Mouse (Mus musculus): ENCODE data around the gene Slc25a21.

The Slc25a21 gene

DNA sequence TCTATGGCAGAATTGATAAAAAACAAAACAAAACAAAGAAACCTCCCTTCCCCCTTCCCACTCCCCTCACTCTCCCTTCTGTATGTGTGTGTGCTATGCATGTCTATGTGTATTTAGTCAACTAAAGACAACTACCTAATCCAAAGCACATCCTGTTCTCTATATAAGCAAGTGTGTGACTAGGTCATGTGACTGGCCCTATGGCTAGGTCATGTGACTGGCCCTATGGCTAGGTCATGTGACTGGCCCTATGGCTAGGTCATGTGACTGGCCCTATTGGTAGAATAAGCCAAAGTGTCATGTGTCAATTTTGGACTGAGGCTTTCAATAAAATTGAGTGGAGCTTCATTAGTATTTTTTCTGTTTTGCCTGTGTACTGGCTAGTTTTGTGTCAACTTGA lies 324.1 kb downstream of the Slc25a21 start:
- no peak for DNase-seq

GRCm38 (mm10) chr12:56870569-56870968 lies 326.7 kb downstream of the Slc25a21 start:
- no peak for DNase-seq

DNA sequence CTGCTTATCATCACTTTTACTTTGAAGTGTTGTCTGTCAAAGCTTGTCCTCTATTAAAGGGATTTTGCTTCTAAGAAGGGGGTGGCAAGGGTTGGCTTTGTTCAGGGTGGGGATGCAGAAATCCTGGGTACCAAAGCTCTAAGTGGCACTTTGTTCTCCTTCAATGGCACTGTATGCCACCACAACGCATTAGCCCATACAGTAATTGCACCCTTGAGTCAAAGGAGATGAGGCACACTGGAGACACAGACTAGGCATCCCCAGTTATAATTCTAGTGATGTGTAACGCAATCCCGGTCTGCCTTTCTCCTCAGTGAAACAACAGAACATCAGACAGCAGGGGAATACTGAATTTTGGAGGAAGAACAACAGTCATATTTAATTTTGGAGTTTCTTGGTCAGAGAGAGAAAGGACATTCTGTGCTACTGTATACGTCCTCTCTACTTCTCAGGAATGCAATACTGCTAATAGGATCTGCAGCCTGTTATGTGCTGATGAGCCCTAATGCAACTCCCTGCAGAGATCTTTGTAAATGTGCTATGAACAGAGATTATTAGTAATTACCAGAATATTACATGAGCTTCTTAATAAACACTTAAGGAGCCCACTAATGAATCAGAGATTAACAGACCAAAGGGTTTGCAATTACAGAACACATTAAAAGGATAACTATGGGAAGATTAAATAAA lies 333.3 kb downstream of the Slc25a21 start:
- DNase-seq, result no peak

GRCm38 (mm10) chr12:56852679-56853078 lies 344.6 kb downstream of the Slc25a21 start:
- no peak for DNase-seq

- no peak for DNase-seq
Observed at GRCm38 (mm10) chr12:56851464-56851863, 345.8 kb downstream of the Slc25a21 start.

- DNase-seq, result no peak
Observed at GRCm38 (mm10) chr12:56829945-56830344, 367.3 kb downstream of the Slc25a21 start.

- no peak for DNase-seq
Observed at GRCm38 (mm10) chr12:56829455-56829883, 367.8 kb downstream of the Slc25a21 start.

DNA sequence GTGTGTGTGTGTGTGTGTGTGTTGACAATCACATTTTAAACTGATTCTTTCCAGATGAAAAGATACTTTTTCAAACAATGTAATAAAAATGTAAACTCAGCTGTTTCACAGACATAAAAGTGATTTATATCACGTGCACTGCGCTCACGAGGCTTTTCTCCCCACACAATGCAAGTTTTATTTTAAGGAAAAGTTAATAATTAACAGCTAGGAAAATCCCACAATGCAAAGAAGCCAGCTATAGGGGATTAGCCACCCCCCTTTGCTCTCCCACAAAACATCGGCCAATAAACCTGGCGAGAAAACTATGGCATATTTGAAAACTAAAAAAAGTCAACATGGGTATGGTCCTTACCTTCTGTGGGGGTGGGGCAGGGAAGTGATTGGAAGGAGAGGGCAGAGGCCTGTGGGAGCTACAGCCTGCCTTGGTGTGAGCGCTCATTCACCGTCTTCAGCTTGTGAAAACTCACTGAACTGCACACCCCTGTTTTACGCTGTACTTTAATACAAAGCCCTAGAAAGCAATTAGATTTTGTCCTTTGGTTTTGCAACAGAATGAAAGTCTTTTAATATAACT lies 369.4 kb downstream of the Slc25a21 start:
- peak; percentile 6 to 12 for DNase-seq

DNA sequence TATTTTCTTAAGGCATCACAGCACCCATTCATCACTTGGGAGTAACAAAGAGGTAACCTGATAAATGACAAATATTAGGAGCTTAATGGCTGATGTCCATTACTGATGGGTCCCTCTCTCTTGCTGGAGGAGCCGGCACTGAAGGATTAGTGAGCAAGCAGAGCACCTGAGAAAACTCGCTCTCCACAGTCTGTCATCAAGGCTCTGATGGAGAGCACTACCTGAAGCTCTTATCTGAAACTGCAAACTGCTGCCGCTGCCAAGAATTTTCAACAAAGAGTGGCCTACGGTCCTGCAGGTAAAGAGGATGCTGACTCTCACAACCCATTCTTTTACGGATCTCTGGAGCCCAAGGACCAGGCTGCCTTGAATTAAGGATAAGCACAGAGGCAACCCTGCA lies 372.6 kb downstream of the Slc25a21 start:
- no peak for DNase-seq

- no peak for DNase-seq
Observed at GRCm38 (mm10) chr12:56822122-56822521, 375.1 kb downstream of the Slc25a21 start.

DNA sequence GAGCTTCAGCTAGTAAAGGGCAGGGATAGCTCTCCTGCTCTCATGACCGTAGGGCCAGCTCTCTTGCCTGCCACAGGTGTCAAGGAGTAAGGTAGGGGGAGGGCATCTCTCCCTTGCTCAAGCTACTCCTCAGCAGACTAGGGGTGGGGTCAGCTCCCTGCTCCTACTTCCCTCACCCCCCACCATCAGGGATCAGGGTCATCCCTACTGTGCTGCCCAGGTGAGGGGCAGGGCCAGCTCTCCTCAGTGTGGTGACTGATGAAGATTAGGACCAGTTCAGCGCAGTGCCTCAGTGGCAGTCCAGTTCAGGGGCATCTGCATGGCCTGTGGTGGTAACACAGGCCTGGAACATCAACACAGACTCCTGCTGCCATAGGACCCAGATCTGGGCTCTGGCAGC lies 376.7 kb downstream of the Slc25a21 start:
- DNase-seq, result no peak

GRCm38 (mm10) chr12:56807483-56807882 lies 389.8 kb downstream of the Slc25a21 start:
- no peak for DNase-seq

DNA sequence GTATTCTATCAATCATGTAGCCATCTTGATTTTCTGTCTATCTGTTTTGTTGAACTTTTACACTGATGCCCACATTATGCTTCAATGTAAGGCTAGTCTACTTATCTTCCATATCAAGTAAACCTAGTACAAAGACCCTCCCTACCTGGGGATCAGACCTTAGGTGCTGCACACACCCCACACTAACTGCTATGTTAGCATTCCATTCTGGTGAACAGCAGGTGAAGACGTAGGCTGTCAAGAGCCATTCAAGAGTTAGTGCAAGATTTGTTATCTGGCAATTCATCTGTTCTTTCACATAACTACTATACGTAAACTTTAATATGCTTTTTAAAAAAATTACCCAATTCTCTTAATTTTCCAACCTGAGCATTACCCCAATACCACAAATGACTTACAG lies 390.2 kb downstream of the Slc25a21 start:
- DNase-seq, result no peak

DNA sequence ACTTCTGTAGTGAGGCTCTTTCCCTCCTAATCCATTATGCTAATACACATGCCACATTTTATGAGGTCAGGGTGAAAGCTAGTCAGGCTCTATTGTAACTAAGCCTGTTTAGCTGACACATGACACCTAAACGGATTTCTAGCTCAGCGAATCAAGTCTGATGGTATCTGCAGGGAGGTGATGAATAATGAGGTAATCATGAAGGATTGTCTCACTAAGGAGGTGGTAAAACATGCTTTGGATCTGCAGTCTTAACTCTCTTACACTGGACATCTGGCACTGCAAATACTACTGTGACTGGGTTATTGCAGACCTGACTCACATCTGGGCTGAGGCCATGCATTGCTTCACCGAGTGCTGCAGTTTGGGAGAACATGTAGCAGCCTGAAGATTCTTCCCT lies 392.8 kb downstream of the Slc25a21 start:
- DNase-seq, result no peak

- no peak for DNase-seq
Observed at GRCm38 (mm10) chr12:56798641-56799415, 398.4 kb downstream of the Slc25a21 start.

DNA sequence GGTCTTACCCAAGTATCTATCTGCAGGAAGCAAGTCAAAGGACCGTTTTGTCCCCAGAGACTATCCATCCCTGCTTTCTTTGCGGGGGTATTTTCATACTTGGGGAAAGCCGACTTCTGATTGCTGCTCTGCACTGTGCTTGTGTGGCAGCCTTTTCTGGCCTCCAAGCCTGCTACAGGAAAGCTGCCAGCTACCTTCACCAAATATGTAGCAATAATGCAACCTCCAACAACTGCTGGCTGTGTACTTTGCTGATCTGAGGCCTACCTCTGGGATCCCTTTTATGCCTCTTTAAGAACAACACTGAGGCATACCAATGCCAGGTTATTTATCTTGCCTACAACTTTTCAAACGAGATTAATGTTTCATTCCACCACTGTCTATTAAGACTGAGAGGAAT lies 408.0 kb downstream of the Slc25a21 start:
- no peak for DNase-seq

- no peak for DNase-seq
Observed at GRCm38 (mm10) chr12:56785250-56785649, 412.0 kb downstream of the Slc25a21 start.

DNA sequence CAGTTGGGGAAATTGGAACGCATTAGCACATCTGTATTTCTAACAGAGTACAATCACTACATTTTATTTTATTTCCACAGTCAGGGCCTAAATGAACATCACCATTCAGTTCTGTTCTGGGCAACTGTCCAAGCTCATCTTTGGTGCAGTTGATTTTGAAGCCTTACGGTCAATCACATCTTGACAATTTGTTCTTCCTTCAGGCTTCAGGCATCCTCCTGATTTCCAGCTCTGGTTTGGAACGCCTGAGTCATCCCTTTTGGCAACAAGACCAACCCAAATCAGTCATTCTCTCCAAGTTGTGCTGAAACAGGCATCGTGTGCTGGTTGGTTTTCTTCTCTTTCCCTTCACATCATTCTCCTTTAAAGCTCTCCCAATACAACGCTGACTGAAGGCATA lies 416.1 kb downstream of the Slc25a21 start:
- DNase-seq, result no peak

GRCm38 (mm10) chr12:56779621-56780020 lies 417.7 kb downstream of the Slc25a21 start:
- no peak for DNase-seq

DNA sequence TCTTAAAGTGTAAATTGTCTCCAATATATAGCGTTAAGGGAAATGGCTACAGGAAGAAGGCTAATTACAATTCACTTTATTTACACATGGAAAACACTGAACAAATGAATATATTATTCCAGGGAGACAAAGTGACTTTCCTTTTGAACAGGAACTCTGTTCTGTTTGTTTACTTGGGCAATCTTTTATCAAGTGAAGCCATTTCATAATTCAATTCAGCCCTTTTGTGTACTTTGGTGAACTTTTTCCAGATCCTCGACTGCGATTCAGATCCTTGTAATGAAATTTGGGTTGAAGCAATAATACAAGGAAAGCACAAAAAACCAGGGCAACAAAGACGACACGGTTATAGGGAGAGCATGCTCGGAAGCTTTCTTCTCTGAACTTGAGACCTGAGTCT lies 423.3 kb downstream of the Slc25a21 start:
- no peak for DNase-seq

DNA sequence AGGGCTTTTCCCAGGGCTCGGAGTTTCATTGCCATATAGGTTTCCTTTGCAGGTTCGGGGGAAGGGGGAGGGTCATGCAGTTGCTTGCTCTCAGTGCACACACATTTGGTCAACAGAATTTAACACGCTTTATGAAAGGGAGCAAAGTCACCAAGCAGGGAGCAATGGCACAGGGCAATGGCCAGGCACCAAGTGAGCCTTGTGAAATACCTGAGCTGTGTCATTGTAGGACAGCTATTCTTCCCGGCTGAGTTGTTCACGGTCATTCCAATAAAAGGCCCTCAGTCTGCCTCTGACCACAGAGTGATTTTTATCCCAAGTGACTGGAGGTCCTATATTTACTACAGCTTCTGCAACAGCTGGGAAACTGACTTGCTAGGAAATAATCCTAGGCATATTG lies 427.9 kb downstream of the Slc25a21 start:
- no peak for DNase-seq

- DNase-seq, result no peak
Observed at GRCm38 (mm10) chr12:56767474-56767873, 429.8 kb downstream of the Slc25a21 start.

DNA sequence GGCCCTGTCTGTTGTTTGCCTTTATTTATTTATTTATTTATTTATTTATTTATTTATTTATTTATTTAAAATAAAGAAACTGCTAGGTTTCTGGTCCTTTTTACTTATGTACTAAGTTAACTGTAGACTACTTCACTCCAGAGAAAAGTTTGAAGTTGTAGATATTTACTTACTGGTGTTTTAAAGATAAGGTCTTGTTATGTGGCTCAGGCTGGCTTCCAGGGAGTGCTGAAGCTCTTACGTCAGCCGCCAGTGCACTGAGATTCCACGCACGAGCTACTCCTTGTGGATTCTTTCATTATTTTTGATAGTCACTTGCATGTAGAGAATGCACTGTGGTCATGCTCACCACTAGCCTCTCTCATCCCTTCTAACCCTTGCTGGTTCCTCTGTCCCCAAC lies 460.2 kb downstream of the Slc25a21 start:
- DNase-seq, result no peak

DNA sequence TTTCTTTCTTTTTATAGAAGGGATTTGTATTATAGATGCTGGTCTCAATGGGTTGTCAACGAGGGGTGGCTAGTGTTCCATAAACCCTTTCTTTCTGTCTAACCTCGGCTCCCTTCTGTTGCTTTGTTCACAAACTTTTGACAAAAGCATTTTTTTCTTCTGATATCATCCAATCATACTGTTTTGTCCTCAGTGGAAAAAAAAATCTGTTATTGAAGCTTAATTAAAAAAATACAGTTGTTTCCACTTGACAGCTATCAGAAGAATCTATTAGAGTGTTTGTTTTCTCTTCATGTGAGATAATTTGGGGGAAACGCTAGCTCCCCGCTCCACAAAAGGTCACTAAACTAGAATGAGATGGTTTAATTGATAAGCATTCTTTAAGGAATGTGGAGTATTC lies 469.6 kb downstream of the Slc25a21 start:
- DNase-seq, result no peak

Measured in kidney, postnatal 4 days (tissue).